Mouse (Mus musculus) heart, embryonic 12.5 days (tissue): Measurements from ENCODE around the gene Maml1. TPM values are rescaled to one million over a fixed set of nuclear protein-coding genes. Genes with fewer than 3 reads are reported as not detected.
A peak's percentile ranks its signal among the peaks of the same experiment; 100 is the strongest.
"Not testable (repeated sequence)": the region's sequence is repeated elsewhere in the genome, so short reads cannot be mapped to it uniquely, and the experiment has no call there.

Experiments
- ATAC-seq: fragments of 200-750 bp; cut with Nextera tagmentation; 2 replicates; pipeline ENCODE4 v1.8.0; 2017; ENCODE audit warnings: moderate TSS enrichment, moderate library complexity; ENCODE audit not compliant: insufficient number of reproducible peaks, low FRiP score
- H3K27ac ChIP-seq: fragments of 300-500 bp; sonication (generic); 2 replicates; pipeline ENCODE4 v1.5.1; 2016; ENCODE audit warnings: mild to moderate bottlenecking, moderate library complexity; ENCODE audit not compliant: poor library complexity, severe bottlenecking
- H3K27me3 ChIP-seq: fragments of 300-500 bp; sonication (generic); replicated peaks from 2 replicates; pipeline ENCODE4 v1.6.1; 2016; ENCODE audit warnings: mild to moderate bottlenecking, moderate library complexity
- H3K36me3 ChIP-seq: fragments of 300-500 bp; sonication (generic); 2 replicates; pipeline ENCODE4 v1.6.1; 2016; ENCODE audit warnings: mild to moderate bottlenecking, moderate library complexity
- H3K4me1 ChIP-seq: fragments of 300-500 bp; sonication (generic); replicated peaks from 2 replicates; pipeline ENCODE4 v1.6.1; 2016; ENCODE audit warnings: mild to moderate bottlenecking
- H3K4me2 ChIP-seq: fragments of 300-500 bp; sonication (generic); 2 replicates; pipeline ENCODE4 v1.6.1; 2016; ENCODE audit warnings: mild to moderate bottlenecking, moderate library complexity
- H3K4me3 ChIP-seq: fragments of 300-500 bp; sonication (generic); 2 replicates; pipeline ENCODE4 v1.5.1; 2016; ENCODE audit warnings: mild to moderate bottlenecking
- H3K9ac ChIP-seq: fragments of 300-500 bp; sonication (generic); 2 replicates; pipeline ENCODE4 v1.6.1; 2016; ENCODE audit warnings: mild to moderate bottlenecking, moderate library complexity
- H3K9me3 ChIP-seq: fragments of 300-500 bp; sonication (generic); replicated peaks from 2 replicates; pipeline ENCODE4 v1.6.1; 2016; ENCODE audit warnings: mild to moderate bottlenecking, moderate library complexity
- WGBS: fragments of 180-500 bp; shearing (Covaris S2); methylation state at CpG from one replicate; pipeline ENCODE4 v1.1.7; 2016; 5-methylcytosine and 5-hydroxymethylcytosine counted together
- polyA plus RNA-seq: library from polyadenylated mRNA; unstranded; fragments of >200 nt; fragmentation: Nextera tagmentation; extraction: Ambion mirVana; gene quantifications from 2 replicates; pipeline ENCODE4 v1.2.1, GENCODE M21; 2016

Maml1 gene
- polyA plus RNA-seq, 1 experiment from 2014 or later = 4.6 TPM

- H3K4me3 ChIP-seq = no peak overlapping the region
- no peak overlapping the region for H3K9ac ChIP-seq
- no peak overlapping the region; the same call in 1 of the 2 replicates for H3K4me2 ChIP-seq
- H3K27me3 ChIP-seq = no peaks in the 10 kb centered on the region
- peaks cover 21% of the 10 kb centered on the region for H3K4me1 ChIP-seq
- H3K27ac ChIP-seq = no peak overlapping the region
- no peak for ATAC-seq
- peaks cover 7% of the 10 kb centered on the region for H3K36me3 ChIP-seq
- H3K9me3 ChIP-seq = no peaks in the 10 kb centered on the region
Measured at GRCm38 (mm10) chr11:50322345-50322744, 30.2 kb upstream of the Maml1 start.

- no peaks in the 10 kb centered on the region for H3K9me3 ChIP-seq
- H3K27ac ChIP-seq = no peak overlapping the region
- no peak for ATAC-seq
- peaks cover 21% of the 10 kb centered on the region for H3K4me1 ChIP-seq
- no peak overlapping the region for H3K4me3 ChIP-seq
- peaks cover 7% of the 10 kb centered on the region for H3K36me3 ChIP-seq
- WGBS = 92% methylated on average over 6 of the region's 6 CpGs
- H3K9ac ChIP-seq = no peak overlapping the region
- H3K4me2 ChIP-seq = no peak overlapping the region
- H3K27me3 ChIP-seq = no peaks in the 10 kb centered on the region
Measured at GRCm38 (mm10) chr11:50321239-50321638, 29.1 kb upstream of the Maml1 start.

DNA sequence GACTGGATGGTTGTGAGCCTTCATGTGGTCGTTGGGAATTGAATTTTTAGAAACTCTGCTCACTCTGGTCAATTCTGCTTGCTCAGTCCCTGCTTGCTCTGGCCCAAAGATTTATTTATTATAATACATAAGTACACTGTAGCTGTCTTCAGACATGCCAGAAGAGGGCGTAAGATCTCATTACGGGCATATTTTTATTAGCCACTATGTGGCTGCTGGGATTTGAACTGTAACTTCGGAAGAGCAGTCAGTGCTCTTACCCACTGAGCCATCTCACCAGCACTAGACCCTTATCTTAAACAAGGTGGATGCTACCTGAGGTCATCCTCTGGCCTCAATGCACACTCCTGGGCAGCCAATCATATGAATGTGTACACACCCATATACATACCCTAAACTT lies 27.2 kb upstream of the Maml1 start:
- not testable (repeated sequence) for H3K9ac ChIP-seq, H3K27ac ChIP-seq, H3K27me3 ChIP-seq, ATAC-seq, H3K36me3 ChIP-seq, H3K4me3 ChIP-seq, H3K4me2 ChIP-seq, H3K9me3 ChIP-seq
- H3K4me1 ChIP-seq = peaks cover 24% of the 10 kb centered on the region
- WGBS = 80% methylated on average over 4 of the region's 4 CpGs

DNA sequence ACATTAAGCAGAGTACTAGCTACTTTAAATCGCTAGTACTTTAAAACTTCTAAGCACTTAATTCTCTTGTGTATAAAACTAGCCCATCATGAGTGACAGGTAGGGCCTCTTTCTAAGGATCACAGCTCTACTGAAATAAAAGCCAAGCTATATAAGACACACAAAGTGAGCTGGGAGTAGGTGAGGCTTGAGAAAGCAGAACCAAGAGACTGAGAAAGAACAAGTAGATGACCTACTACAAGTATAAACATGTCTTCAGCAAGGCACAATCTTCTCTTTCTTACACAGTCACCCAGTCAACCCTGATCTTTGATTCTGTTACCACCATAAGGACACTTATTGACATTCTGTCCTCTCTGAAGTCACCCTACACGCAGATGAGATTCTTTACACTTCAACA lies 20.7 kb upstream of the Maml1 start:
- Histone ChIP-seq H3K36me3 (peaks cover 33% of the 10 kb centered on the region), H3K9me3 (no peaks in the 10 kb centered on the region), H3K4me1 (peaks cover 7% of the 10 kb centered on the region; the same call in 1 of the 2 replicates), H3K4me3 (no peak overlapping the region), H3K9ac (no peak overlapping the region), H3K27ac (no peak overlapping the region), H3K4me2 (no peak overlapping the region), H3K27me3 (no peaks in the 10 kb centered on the region)
- ATAC-seq = no peak
- WGBS = 79% methylated on average over 2 of the region's 2 CpGs

GRCm38 (mm10) chr11:50303406-50303805 lies 11.3 kb upstream of the Maml1 start:
- no peak overlapping the region for H3K4me2 ChIP-seq
- H3K9ac ChIP-seq = no peak overlapping the region
- ATAC-seq = no peak
- H3K36me3 ChIP-seq = peaks cover 87% of the 10 kb centered on the region
- H3K27ac ChIP-seq = no peak overlapping the region
- no peaks in the 10 kb centered on the region for H3K9me3 ChIP-seq
- no peaks in the 10 kb centered on the region for H3K27me3 ChIP-seq
- no peak overlapping the region for H3K4me3 ChIP-seq
- WGBS = 89% methylated on average over 2 of the region's 2 CpGs
- no peaks in the 10 kb centered on the region for H3K4me1 ChIP-seq

GRCm38 (mm10) chr11:50291321-50292165 lies 568 bp downstream of the Maml1 start:
- Histone ChIP-seq H3K4me3 (peak overlapping the region; percentile 93), H3K4me1 (peaks cover 38% of the 10 kb centered on the region), H3K9ac (peak overlapping the region; percentile 99), H3K36me3 (peaks cover 42% of the 10 kb centered on the region), H3K27ac (peak overlapping the region; percentile 99), H3K27me3 (no peaks in the 10 kb centered on the region), H3K4me2 (peak overlapping the region; percentile 77), H3K9me3 (no peaks in the 10 kb centered on the region)
- WGBS = under 1% methylated on average over 61 of the region's 85 CpGs
- ATAC-seq = peak; percentile 83

DNA sequence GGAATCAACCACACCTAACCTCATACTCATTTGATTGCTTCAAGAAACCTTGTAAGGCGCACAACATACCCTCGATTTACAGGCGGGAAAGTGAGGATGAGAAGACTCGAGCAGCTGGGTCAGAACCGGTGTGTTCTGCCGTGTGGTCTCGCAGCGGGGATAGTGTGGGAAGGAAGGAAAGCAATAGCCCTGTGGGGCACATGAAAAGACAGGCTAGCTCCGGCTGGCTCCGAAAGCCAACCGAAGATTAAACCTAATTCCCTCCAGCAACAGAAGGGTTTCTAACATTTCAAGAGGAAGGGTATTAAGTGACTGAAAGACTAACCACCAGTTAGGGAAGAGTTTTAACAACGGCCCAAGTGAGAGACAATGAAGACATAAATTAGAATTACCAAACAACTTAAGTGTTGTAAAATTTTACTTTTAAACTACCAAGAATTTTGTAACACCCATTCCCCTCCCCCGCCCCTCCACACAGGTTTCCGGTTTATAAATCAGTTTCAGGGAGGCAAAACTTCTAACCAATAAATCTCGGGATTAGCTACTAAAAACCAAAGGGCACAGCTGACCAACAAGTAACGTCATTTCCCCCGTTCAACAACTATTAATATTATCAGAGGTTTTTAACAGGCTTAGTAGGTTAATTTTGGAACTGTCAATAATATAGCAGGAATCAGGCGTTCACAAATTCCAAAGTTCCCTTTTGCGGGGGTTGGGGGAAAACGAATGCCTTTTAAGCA lies 1.5 kb downstream of the Maml1 start:
- H3K27ac ChIP-seq = peak overlapping the region; percentile 99
- H3K4me3 ChIP-seq = peak overlapping the region; percentile 93
- H3K27me3 ChIP-seq = no peaks in the 10 kb centered on the region
- WGBS = 16% methylated on average over 20 of the region's 20 CpGs
- H3K9ac ChIP-seq = peak overlapping the region; percentile 99
- H3K9me3 ChIP-seq = no peaks in the 10 kb centered on the region
- H3K4me1 ChIP-seq = peaks cover 38% of the 10 kb centered on the region
- H3K4me2 ChIP-seq = peak overlapping the region; percentile 77
- peaks cover 43% of the 10 kb centered on the region for H3K36me3 ChIP-seq
- ATAC-seq = no peak

- H3K9me3 ChIP-seq = no peaks in the 10 kb centered on the region
- WGBS = 84% methylated on average over 1 of the region's 1 CpGs
- peaks cover 34% of the 10 kb centered on the region for H3K36me3 ChIP-seq
- peaks cover 31% of the 10 kb centered on the region for H3K4me1 ChIP-seq
- H3K9ac ChIP-seq = no peak overlapping the region
- no peaks in the 10 kb centered on the region for H3K27me3 ChIP-seq
- H3K4me2 ChIP-seq = no peak overlapping the region
- no peak overlapping the region for H3K27ac ChIP-seq
- no peak for ATAC-seq
- H3K4me3 ChIP-seq = no peak overlapping the region
Measured at GRCm38 (mm10) chr11:50286428-50286827, 5.7 kb downstream of the Maml1 start.

GRCm38 (mm10) chr11:50285696-50286095 lies 6.4 kb downstream of the Maml1 start:
- ATAC-seq = no peak
- Histone ChIP-seq H3K4me3 (no peak overlapping the region), H3K9ac (no peak overlapping the region), H3K4me1 (peaks cover 31% of the 10 kb centered on the region), H3K36me3 (peaks cover 36% of the 10 kb centered on the region), H3K4me2 (no peak overlapping the region), H3K27ac (no peak overlapping the region), H3K27me3 (no peaks in the 10 kb centered on the region), H3K9me3 (no peaks in the 10 kb centered on the region)
- 89% methylated on average over 7 of the region's 7 CpGs for WGBS

DNA sequence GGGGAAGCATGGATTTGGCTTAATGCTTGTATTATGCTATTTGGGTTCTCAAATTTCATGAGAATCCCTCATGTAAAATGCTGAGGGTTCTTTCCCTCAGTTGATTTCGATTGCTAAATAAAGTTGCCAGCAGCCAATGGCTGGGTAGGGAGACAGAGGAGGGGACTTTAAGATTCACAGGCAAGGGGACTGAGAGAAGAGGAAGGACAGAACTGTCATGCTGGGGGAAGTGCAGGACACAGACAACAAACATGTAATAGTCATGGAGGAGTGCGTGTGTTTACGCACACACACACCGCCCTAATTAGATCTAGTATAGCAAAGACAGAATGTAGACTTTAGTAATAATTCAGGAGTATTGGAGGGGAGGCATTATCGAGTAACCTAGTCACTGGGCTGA lies 6.8 kb downstream of the Maml1 start:
- no peak overlapping the region for H3K27ac ChIP-seq
- peaks cover 28% of the 10 kb centered on the region for H3K4me1 ChIP-seq
- peaks cover 39% of the 10 kb centered on the region for H3K36me3 ChIP-seq
- H3K4me3 ChIP-seq = no peak overlapping the region
- H3K27me3 ChIP-seq = no peaks in the 10 kb centered on the region
- no peak overlapping the region for H3K4me2 ChIP-seq
- no peak overlapping the region for H3K9ac ChIP-seq
- no peak for ATAC-seq
- no peaks in the 10 kb centered on the region for H3K9me3 ChIP-seq
- 92% methylated on average over 5 of the region's 5 CpGs for WGBS

DNA sequence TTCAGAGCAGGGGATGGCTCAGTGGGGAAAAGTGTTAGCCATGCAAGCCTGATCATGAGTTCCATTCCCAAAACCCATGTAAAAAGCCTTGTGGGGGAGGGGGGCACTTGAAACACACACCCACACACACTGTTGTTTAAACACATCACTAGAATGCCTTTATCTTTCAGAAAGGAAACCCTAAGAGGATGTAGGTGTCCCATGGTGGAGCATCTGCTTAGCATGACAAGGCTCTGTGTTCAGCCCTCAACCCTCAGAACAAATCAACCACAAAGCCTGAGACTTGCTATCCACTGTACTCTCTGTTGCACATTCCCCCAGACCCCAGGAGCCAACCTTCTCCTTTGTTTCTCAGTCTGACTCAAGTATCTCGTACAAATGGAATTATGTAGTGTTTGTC lies 12.1 kb downstream of the Maml1 start:
- peaks cover 18% of the 10 kb centered on the region for H3K4me1 ChIP-seq
- H3K27me3 ChIP-seq = no peaks in the 10 kb centered on the region
- WGBS = 74% methylated on average over 1 of the region's 1 CpGs
- no peak for ATAC-seq
- H3K9me3 ChIP-seq = 0 out of 2 replicates have a peak, but pooled peaks cover 4% of the 10 kb centered on the region
- peaks cover 19% of the 10 kb centered on the region for H3K36me3 ChIP-seq
- H3K4me2 ChIP-seq = no peak overlapping the region
- H3K27ac ChIP-seq = no peak overlapping the region
- H3K4me3 ChIP-seq = no peak overlapping the region
- no peak overlapping the region for H3K9ac ChIP-seq
